Mouse (Mus musculus) layer of hippocampus, postnatal 25 days (tissue): ENCODE measurements at regions not wholly inside any gene's neighbourhood (a gene's known extent, or its start where the extent isn't known, plus 50 kb on each side); places are given as distances from the start of the nearest gene placed in this dataset.

ENCODE experiments used
- DNase-seq, 2 experiments: peaks; one replicate each; pipeline ENCODE4 v3.0.0; 2022; ENCODE audit warnings: mixed read lengths in 2 of 2, low spot score in 1 of 2; ENCODE audit errors: extremely low spot score in 1 of 2

GRCm38 (mm10) chr3:154393626-154394025, 63.2 kb upstream of the Lhx8 start:
- DNase-seq, result no peak

- DNase-seq, result no peak
These were observed 61.2 kb upstream of the Lhx8 start for GRCm38 (mm10) chr3:154391629-154392028.

GRCm38 (mm10) chr3:154388656-154389055, 58.2 kb upstream of the Lhx8 start:
- DNase-seq, result no peak

DNA sequence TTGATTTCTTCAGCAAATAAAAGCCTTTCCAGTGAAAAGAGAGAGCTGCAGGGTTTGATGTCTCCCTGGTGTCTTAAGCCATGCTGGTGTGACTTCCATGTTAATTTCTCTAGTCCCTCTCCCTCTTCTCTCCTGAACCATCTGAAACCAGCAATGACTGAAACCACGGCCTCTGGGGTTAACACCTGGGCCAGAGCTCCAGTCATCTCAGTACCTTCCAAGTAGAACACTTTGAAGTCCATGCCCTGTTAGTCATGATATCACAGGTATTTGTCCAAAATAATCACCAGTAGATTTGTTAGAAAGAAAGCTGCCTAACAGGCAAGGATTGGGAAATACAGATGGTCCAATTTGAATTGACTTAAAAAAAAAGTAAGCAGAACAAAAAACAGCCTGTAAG, 56.8 kb upstream of the Lhx8 start:
- DNase-seq, result no peak

- DNase-seq, result no peak
These were observed 55.4 kb upstream of the Lhx8 start for GRCm38 (mm10) chr3:154385831-154386312.

- no peak for DNase-seq
These were observed 52.4 kb upstream of the Lhx8 start for GRCm38 (mm10) chr3:154382811-154383210.

GRCm38 (mm10) chr3:154381561-154381960, 51.1 kb upstream of the Lhx8 start:
- no peak for DNase-seq
